Mouse (Mus musculus): ENCODE results near the gene Nfia.

Nfia gene

GRCm38 (mm10) chr4:97839406-97840101, 67.0 kb downstream of the Nfia start:
- no peak for DNase-seq (ENCODE audit: low read depth)

GRCm38 (mm10) chr4:97840227-97841062, 67.9 kb downstream of the Nfia start:
- DNase-seq (ENCODE audit: low read depth): no peak

GRCm38 (mm10) chr4:97841063-97841595, 68.6 kb downstream of the Nfia start:
- DNase-seq (ENCODE audit: low read depth): no peak

- no peak for DNase-seq (ENCODE audit: low read depth)
These were observed 69.2 kb downstream of the Nfia start for GRCm38 (mm10) chr4:97841745-97842144.

- DNase-seq (ENCODE audit: low read depth): no peak
These were observed 71.6 kb downstream of the Nfia start for GRCm38 (mm10) chr4:97843981-97844690.

- no peak for DNase-seq (ENCODE audit: low read depth)
These were observed 72.4 kb downstream of the Nfia start for GRCm38 (mm10) chr4:97844899-97845298.

GRCm38 (mm10) chr4:97847653-97848052, 75.1 kb downstream of the Nfia start:
- DNase-seq (ENCODE audit: low read depth): no peak

GRCm38 (mm10) chr4:97850991-97851390, 78.5 kb downstream of the Nfia start:
- DNase-seq (ENCODE audit: low read depth): no peak

- no peak for DNase-seq (ENCODE audit: low read depth)
These were observed 79.2 kb downstream of the Nfia start for GRCm38 (mm10) chr4:97851698-97852097.

GRCm38 (mm10) chr4:97852626-97853025, 80.1 kb downstream of the Nfia start:
- no peak for DNase-seq (ENCODE audit: low read depth)

GRCm38 (mm10) chr4:97854779-97855178, 82.2 kb downstream of the Nfia start:
- DNase-seq (ENCODE audit: low read depth): no peak

- no peak for DNase-seq (ENCODE audit: low read depth)
These were observed 83.3 kb downstream of the Nfia start for GRCm38 (mm10) chr4:97855712-97856420.

GRCm38 (mm10) chr4:97857549-97857948, 85.0 kb downstream of the Nfia start:
- no peak for DNase-seq (ENCODE audit: low read depth)

- DNase-seq (ENCODE audit: low read depth): no peak
These were observed 86.9 kb downstream of the Nfia start for GRCm38 (mm10) chr4:97859431-97859830.

- no peak for DNase-seq (ENCODE audit: low read depth)
These were observed 87.8 kb downstream of the Nfia start for GRCm38 (mm10) chr4:97860376-97860775.

- no peak for DNase-seq (ENCODE audit: low read depth)
These were observed 88.3 kb downstream of the Nfia start for GRCm38 (mm10) chr4:97860791-97861344.

GRCm38 (mm10) chr4:97862379-97862778, 89.8 kb downstream of the Nfia start:
- no peak for DNase-seq (ENCODE audit: low read depth)

GRCm38 (mm10) chr4:97864276-97864675, 91.7 kb downstream of the Nfia start:
- no peak for DNase-seq (ENCODE audit: low read depth)

GRCm38 (mm10) chr4:97865410-97865953, 92.9 kb downstream of the Nfia start:
- no peak for DNase-seq (ENCODE audit: low read depth)

GRCm38 (mm10) chr4:97866463-97866862, 93.9 kb downstream of the Nfia start:
- DNase-seq (ENCODE audit: low read depth): no peak

- DNase-seq (ENCODE audit: low read depth): no peak
These were observed 95.9 kb downstream of the Nfia start for GRCm38 (mm10) chr4:97868307-97868937.
